Mouse (Mus musculus) C2C12 (cell line): ENCODE results near the gene Col4a2.

Experiments
- CTCF ChIP-seq: IDR thresholded peaks from one replicate; pipeline ENCODE4 v1.5.1; 2011; ENCODE audit not compliant: control insufficient read depth, insufficient read depth, insufficient read length
- MYOD1 ChIP-seq: IDR thresholded peaks from one replicate; pipeline ENCODE4 v1.6.1; 2011; ENCODE audit warnings: low read depth; ENCODE audit not compliant: control insufficient read depth, insufficient read length
- USF1 ChIP-seq: IDR thresholded peaks from one replicate; pipeline ENCODE4 v1.6.1; 2011; ENCODE audit warnings: low read depth, mild to moderate bottlenecking, control low read depth, moderate library complexity

- no peak for TF ChIP-seq USF1
- no peak for TF ChIP-seq CTCF
- no peak for TF ChIP-seq MYOD1
Observed at GRCm38 (mm10) chr8:11393161-11393560, 80.6 kb downstream of the Col4a2 start.
